Mouse (Mus musculus) thymus, postnatal 4 days (tissue): ENCODE measurements around the gene Itsn2.
A peak's percentile ranks its signal among the peaks of the same experiment; 100 is the strongest.
"Not testable (repeated sequence)": the region's sequence is repeated elsewhere in the genome, so short reads cannot be mapped to it uniquely, and the experiment has no call there.

Source experiments
- DNase-seq: peaks from one replicate; pipeline ENCODE4 v3.0.0; 2021

Gene Itsn2

GRCm38 (mm10) chr12:4592541-4593165 lies at the start of gene Itsn2, which contains the start of gene Gm3625:
Itsn2 (plus strand) TSS chr12:4592638.
Gm3625 (minus strand) TSS chr12:4592927.
- peak; percentile 87 for DNase-seq

- no peak for DNase-seq
Observed at GRCm38 (mm10) chr12:4544400-4544919, 48.0 kb upstream of the Itsn2 start.

- DNase-seq = no peak
Observed at GRCm38 (mm10) chr12:4545425-4545824, 47.0 kb upstream of the Itsn2 start.

- DNase-seq = no peak
Observed at GRCm38 (mm10) chr12:4546491-4546890, 45.9 kb upstream of the Itsn2 start.

GRCm38 (mm10) chr12:4547557-4547956 lies 44.9 kb upstream of the Itsn2 start:
- no peak for DNase-seq

- DNase-seq = peak; percentile 83
Observed at GRCm38 (mm10) chr12:4548053-4549013, 44.1 kb upstream of the Itsn2 start.

- not testable (repeated sequence) for DNase-seq
Observed at GRCm38 (mm10) chr12:4553704-4554103, 38.7 kb upstream of the Itsn2 start.

GRCm38 (mm10) chr12:4555451-4555850 lies 37.0 kb upstream of the Itsn2 start:
- DNase-seq = no peak

- no peak for DNase-seq
Observed at GRCm38 (mm10) chr12:4556891-4557290, 35.5 kb upstream of the Itsn2 start.

- no peak for DNase-seq
Observed at GRCm38 (mm10) chr12:4557436-4557835, 35.0 kb upstream of the Itsn2 start.

- no peak for DNase-seq
Observed at GRCm38 (mm10) chr12:4558013-4558412, 34.4 kb upstream of the Itsn2 start.

- peak; percentile 32 for DNase-seq
Observed at GRCm38 (mm10) chr12:4558475-4559279, 33.8 kb upstream of the Itsn2 start.

GRCm38 (mm10) chr12:4571864-4572263 lies 20.6 kb upstream of the Itsn2 start:
- peak; percentile 33 for DNase-seq

GRCm38 (mm10) chr12:4574065-4574464 lies 18.4 kb upstream of the Itsn2 start:
- no peak for DNase-seq

- DNase-seq = no peak
Observed at GRCm38 (mm10) chr12:4582326-4582725, 10.1 kb upstream of the Itsn2 start.

GRCm38 (mm10) chr12:4587846-4588245 lies 4.6 kb upstream of the Itsn2 start:
- DNase-seq = no peak

- no peak for DNase-seq
Observed at GRCm38 (mm10) chr12:4588603-4589002, 3.8 kb upstream of the Itsn2 start.

GRCm38 (mm10) chr12:4592025-4592424 lies 413 bp upstream of the Itsn2 start:
- no peak for DNase-seq

- DNase-seq = peak; percentile 78
Observed at GRCm38 (mm10) chr12:4593166-4593929, 910 bp downstream of the Itsn2 start.

- no peak for DNase-seq
Observed at GRCm38 (mm10) chr12:4593930-4594391, 1.5 kb downstream of the Itsn2 start.

GRCm38 (mm10) chr12:4595055-4595454 lies 2.6 kb downstream of the Itsn2 start:
- no peak for DNase-seq
